ENCODE assay signal across 11 mouse cellular contexts in genomic region chr6:135136439-135137161, GRCm38 (mm10). TPM values are rescaled to one million over a fixed set of nuclear protein-coding genes. Genes with fewer than 3 reads are reported as not detected.
A peak's percentile ranks its signal among the peaks of the same experiment; 100 is the strongest.
DNase-seq lines count a peak whose midpoint lies in the region; ATAC-seq and TF ChIP-seq lines count a peak whose summit lies in the region.
"Had no signal": no experiment of that assay in that cellular context is flagged by ENCODE, and none has a peak within 500 bp of the region (broad histone marks: within the 10 kb centered on the region; RNA-seq: fewer than 3 reads in every experiment).

No protein-coding gene starts in this region.

- 29% methylated on average over 11 of the region's 11 CpGs for WGBS in kidney, embryonic 16.5 days
- WGBS in limb, embryonic 14.5 days: 29% methylated on average over 11 of the region's 11 CpGs

- H3K9me3 ChIP-seq in kidney, embryonic 16.5 days (ENCODE audit: low read length): no peaks in the 10 kb centered on the region
- H3K9me3 ChIP-seq in limb, embryonic 14.5 days (ENCODE audit: control insufficient read depth, low read length): no peaks in the 10 kb centered on the region

- H3K4me3 ChIP-seq in kidney, embryonic 16.5 days (ENCODE audit: low read length): no peak overlapping the region
- H3K4me3 ChIP-seq in embryonic fibroblast, embryonic 13.5 days (ENCODE audit: insufficient read depth, low read length): no peak overlapping the region
- no peak overlapping the region for H3K4me3 ChIP-seq in limb, embryonic 14.5 days (replicated peaks; ENCODE audit: low read length)

- TF ChIP-seq POLR2A in brain, embryonic 14.5 days (IDR thresholded peaks at IDR 0.05; ENCODE audit: borderline replicate concordance, extremely low read depth, insufficient read depth, insufficient read length, poor library complexity, severe bottlenecking): no peak
- no peak for TF ChIP-seq POLR2A in embryonic fibroblast, embryonic 13.5 days (IDR thresholded peaks at IDR 0.05; ENCODE audit: low read depth, low read length)
- no peak for TF ChIP-seq POLR2A in limb, embryonic 14.5 days (IDR thresholded peaks at IDR 0.05; ENCODE audit: borderline replicate concordance, extremely low read depth, insufficient read depth, insufficient read length)

- H3K4me2 ChIP-seq in kidney, embryonic 16.5 days (replicated peaks; ENCODE audit: low read depth, low read length): no peak overlapping the region
- H3K4me2 ChIP-seq in limb, embryonic 14.5 days (replicated peaks; ENCODE audit: low read depth, low read length, severe bottlenecking): no peak overlapping the region

- DNase-seq in kidney, postnatal 14 days: no peak
- DNase-seq in brain, embryonic 14.5 days (ENCODE audit: low read depth): peak; percentile 11
- DNase-seq in limb, embryonic 14.5 days (ENCODE audit: low spot score): peak; percentile 67
- no peak for DNase-seq in urinary bladder, postnatal 10 days (ENCODE audit: low spot score)
- DNase-seq: cerebellum, adult 11-12 months; thymus, postnatal 4 days had no signal

- H3K9ac ChIP-seq in kidney, embryonic 16.5 days (replicated peaks; ENCODE audit: low read length): no peak overlapping the region
- no peak overlapping the region for H3K9ac ChIP-seq in limb, embryonic 14.5 days (ENCODE audit: low read depth, low read length, severe bottlenecking)
- H3K9ac ChIP-seq: liver, embryonic 14.5 days had no signal

- H3K36me3 ChIP-seq in kidney, embryonic 16.5 days (ENCODE audit: insufficient read depth, low read length): no peaks in the 10 kb centered on the region
- H3K36me3 ChIP-seq in limb, embryonic 14.5 days (ENCODE audit: control insufficient read depth, insufficient read depth, low read length): no peaks in the 10 kb centered on the region

- TF ChIP-seq CTCF in brain, embryonic 14.5 days (IDR thresholded peaks at IDR 0.05; ENCODE audit: borderline replicate concordance, extremely low read depth, insufficient read depth, insufficient read length): no peak
- TF ChIP-seq CTCF in embryonic fibroblast, embryonic 13.5 days (IDR thresholded peaks at IDR 0.05; ENCODE audit: borderline replicate concordance, insufficient read depth, low read length): no peak

- no peak overlapping the region for H3K27ac ChIP-seq in kidney, embryonic 16.5 days (ENCODE audit: low read length)
- 0 out of 2 replicates have a peak overlapping the region, but pooled peaks have one; percentile 23 for H3K27ac ChIP-seq in embryonic fibroblast, embryonic 13.5 days (ENCODE audit: insufficient read depth, low read length)
- H3K27ac ChIP-seq in limb, embryonic 14.5 days (replicated peaks; ENCODE audit: low read depth, low read length): no peak overlapping the region
- H3K27ac ChIP-seq: liver, embryonic 14.5 days had no signal

- H3K4me1 ChIP-seq in kidney, embryonic 16.5 days (ENCODE audit: insufficient read depth, low read length): peaks cover 30% of the 10 kb centered on the region
- peaks cover 10% of the 10 kb centered on the region for H3K4me1 ChIP-seq in embryonic fibroblast, embryonic 13.5 days (ENCODE audit: control insufficient read depth, insufficient read depth, low read length)
- peaks cover 36% of the 10 kb centered on the region for H3K4me1 ChIP-seq in limb, embryonic 14.5 days (ENCODE audit: control insufficient read depth, insufficient read depth, low read length)

- peak; percentile 24; the same call in 1 of the 2 replicates for ATAC-seq in kidney, embryonic 16.5 days (ENCODE audit: low FRiP score, low TSS enrichment)
- peak; percentile 87 for ATAC-seq in limb, embryonic 14.5 days (ENCODE audit: low FRiP score, low read depth)
- no peak for ATAC-seq in inflammation-experienced regulatory T-cells, adult 6 months

- no peaks in the 10 kb centered on the region for H3K27me3 ChIP-seq in kidney, embryonic 16.5 days (ENCODE audit: insufficient read depth, low read length)
- no peaks in the 10 kb centered on the region for H3K27me3 ChIP-seq in limb, embryonic 14.5 days (ENCODE audit: control insufficient read depth, insufficient read depth, low read length)

RNA-seq across cellular contexts. Expression of gene Gprc5d, which starts 18.5 kb away (rescaled TPM):
- not detected in 2 replicates for polyA plus RNA-seq in kidney, embryonic 16.5 days (2015; fragmentation: Nextera tagmentation; extraction: Ambion mirVana)
- polyA plus RNA-seq in brain, embryonic 14.5 days (2012; rRNA removed): 0.08 TPM in 1 of 2 replicates, not detected in the other
- 0.40 TPM in 1 of 2 replicates, not detected in the other for polyA plus RNA-seq in embryonic fibroblast, embryonic 13.5 days (2011; ENCODE audit: insufficient read length, low read depth, missing spikeins)
- polyA plus RNA-seq in limb, embryonic 14.5 days (2012; rRNA removed): 0.10 and 0.23 TPM in 2 replicates
- 0.19 TPM in 1 of 2 replicates, not detected in the other for polyA plus RNA-seq in limb, embryonic 14.5 days (2014; fragmentation: Nextera tagmentation; extraction: Ambion mirVana)
- not detected for polyA plus RNA-seq in inflammation-experienced regulatory T-cells, adult 6 months (2017; shearing (Covaris generic))
- polyA plus RNA-seq: intestine, embryonic 14.5 days had no signal

Comparison
In these comparisons a context has a peak if more than half of its experiments do, and no peak if none do; other contexts are left out.
1. DNase-seq: peak in brain, embryonic 14.5 days (single experiment) and limb, embryonic 14.5 days (single experiment); none in kidney, postnatal 14 days (single experiment) and urinary bladder, postnatal 10 days (single experiment).